Mouse (Mus musculus) cerebellum, adult 9-10 months (tissue): ENCODE measurements around the gene Ogt.

ENCODE experiments used
- DNase-seq: peaks from one replicate; pipeline ENCODE4 v3.0.0; 2022

The Ogt gene

DNA sequence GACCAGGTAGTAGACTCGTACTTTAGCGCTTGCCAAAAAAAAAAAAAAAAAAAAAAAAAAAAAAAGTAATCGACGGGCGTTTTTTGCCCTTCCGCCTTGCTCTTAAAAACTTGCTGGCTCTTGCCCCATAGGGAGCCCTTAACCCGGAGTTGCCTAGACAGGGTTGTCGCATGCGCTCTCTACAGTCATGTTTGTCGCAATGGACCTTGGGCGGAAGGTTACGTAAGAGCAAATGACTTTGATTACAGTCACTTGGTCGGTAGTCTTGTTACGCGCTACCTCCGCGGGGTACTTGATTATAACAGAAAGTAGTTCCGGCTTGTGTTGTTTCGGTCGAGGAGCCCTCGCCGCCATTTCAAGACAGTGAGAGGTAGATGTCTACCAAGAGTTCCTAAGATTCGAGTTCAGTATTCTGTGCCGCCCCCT lies at the start of gene Ogt:
Gene Ogt (plus strand): TSS at position 320 of the 426 bp plus-strand sequence.
- DNase-seq = peak; percentile 95

DNA sequence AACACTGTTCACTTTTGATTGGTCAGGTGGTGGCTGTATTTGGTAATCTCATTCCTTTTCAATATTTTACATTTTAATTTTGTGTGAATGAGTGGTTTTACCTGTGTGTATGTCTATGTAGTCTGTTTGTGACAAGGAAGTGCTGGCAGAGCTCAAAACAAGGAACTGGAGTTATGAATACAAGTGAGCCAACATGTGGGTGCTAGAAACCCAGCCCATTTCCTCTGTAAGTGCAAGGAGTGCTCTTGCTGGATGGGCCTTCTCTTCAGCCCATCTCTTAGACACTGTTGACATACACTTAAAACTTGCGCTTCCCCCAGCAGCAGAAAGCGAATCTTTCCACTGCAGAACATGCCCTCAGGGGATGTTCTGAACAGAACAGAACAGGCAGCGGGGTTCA lies 23.7 kb upstream of the Ogt start:
- DNase-seq = no peak

DNA sequence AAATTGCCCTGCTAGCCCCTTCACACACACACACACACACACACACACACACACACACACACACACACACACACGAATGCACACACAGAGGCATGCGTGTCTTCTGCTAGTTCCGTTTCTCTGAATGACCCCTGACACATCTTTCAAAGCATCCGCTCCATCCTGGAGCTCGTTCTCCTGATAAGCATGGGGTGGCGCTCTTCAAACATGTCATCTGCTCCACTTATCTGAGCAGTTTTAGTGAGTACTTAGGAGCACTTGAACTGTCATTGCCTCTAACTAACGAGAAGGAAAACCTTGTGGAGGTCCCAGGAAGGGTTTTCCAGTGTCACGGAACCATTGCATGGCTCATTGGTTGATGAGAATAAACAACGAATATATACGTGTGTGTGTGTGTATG lies 22.0 kb upstream of the Ogt start:
- no peak for DNase-seq

DNA sequence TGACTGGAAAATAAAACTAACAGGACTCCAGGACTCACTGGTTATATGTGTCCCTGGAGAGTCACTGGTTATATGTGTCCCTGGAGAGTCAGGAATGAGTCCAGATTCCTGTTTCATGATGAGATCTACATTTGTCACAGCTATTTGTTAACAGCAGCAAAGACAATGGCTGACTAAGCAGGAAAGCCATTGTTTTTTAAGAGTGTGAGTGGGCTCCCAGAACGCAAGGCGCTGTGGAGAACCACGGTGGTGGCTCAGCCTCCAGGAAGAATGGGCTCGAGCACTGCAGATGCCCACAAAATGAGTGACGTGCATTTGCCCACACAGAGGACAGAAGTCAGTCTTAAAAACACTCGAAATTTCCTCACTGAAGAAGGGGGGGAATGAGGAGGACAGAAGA lies 19.5 kb upstream of the Ogt start:
- DNase-seq = no peak

DNA sequence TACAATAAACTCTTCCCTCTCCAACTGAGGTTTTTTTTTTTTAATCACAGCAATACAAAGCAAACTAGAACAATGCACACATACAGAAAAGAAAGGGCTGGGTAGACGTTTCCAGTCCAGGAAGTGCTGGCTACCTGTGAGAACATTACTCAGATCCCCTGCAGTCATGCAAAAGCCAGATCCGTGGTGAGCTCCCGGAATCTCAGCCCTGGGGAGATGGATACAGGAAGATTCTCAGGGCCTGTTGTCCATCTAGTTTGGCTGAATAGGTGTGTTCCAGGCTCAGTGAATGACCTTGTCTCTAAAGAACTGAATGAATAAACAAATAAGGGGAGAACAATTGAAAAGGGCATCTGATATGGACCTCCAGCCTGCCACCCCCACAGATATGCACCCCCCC lies 17.3 kb upstream of the Ogt start:
- no peak for DNase-seq

DNA sequence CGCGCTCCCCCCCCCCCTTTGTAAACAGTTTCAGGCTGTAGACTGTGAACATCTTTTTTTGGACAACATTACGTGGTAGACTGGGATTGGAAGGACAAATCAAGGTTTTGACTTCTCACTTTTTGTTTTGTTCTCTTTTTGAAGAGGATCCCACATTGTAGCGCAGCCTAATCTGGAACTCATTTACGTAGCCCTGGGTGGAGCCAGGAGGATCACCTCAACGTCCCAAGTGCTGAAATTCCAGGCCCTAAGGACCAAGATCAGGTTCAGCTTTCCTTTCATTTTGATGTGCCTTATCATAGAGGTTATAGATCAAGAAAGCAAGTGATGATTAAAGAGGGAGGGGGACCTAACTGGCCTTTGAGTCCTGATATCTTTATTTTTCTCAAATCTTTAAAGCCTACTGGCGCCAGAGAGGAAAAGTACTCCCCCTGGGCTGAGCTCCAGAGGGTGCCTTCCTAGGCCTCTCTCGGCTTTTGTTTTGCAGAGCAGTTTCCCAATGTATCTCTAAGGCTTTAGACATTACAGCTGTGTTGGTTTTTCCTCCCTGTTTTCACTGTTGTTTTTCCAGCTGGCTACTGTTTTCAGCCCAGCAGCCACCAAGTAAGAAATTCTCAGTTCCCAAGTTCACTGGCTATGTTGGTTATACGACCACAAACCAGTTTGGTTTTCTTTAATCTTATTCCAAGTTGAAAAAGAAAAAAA lies 2.9 kb upstream of the Ogt start:
- no peak for DNase-seq

DNA sequence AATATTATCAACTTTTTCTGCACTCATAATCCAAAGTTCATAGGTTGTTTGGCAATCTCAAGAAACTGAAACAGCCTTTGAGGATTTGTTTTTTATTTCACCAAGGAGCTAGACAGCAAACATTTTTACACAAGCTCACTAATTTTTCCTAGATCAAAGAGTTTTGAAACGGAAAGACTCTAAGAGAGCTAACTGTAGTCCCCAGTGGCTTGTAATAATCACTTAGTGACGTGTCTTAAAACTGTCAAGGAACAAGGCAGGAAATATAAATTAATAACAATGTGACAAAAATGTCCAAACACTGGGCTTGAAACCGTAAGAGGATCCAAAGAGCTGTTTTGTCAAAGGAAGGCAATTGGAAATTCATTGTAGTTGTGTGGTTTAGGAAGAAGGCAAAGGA lies 1.0 kb upstream of the Ogt start:
- DNase-seq = no peak

DNA sequence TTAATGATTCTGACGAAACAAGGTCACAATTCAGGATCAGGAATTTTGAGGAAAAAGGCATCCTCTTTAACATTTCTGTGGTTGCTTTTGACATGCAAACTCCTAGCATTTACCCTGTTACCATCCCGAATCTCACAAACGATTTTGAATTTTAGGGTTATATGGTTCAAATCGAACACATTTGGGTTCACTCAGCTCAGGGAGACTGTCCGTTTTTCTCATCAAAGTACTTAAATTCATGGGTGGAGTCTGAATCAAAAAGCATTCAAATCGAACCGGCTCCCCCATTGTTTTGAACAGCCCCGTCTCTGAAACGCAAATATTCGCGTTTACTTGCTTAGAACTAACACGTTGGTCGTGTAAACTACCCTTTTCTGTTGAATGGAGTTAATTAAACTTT lies 554 bp upstream of the Ogt start:
- peak; percentile 46 for DNase-seq

DNA sequence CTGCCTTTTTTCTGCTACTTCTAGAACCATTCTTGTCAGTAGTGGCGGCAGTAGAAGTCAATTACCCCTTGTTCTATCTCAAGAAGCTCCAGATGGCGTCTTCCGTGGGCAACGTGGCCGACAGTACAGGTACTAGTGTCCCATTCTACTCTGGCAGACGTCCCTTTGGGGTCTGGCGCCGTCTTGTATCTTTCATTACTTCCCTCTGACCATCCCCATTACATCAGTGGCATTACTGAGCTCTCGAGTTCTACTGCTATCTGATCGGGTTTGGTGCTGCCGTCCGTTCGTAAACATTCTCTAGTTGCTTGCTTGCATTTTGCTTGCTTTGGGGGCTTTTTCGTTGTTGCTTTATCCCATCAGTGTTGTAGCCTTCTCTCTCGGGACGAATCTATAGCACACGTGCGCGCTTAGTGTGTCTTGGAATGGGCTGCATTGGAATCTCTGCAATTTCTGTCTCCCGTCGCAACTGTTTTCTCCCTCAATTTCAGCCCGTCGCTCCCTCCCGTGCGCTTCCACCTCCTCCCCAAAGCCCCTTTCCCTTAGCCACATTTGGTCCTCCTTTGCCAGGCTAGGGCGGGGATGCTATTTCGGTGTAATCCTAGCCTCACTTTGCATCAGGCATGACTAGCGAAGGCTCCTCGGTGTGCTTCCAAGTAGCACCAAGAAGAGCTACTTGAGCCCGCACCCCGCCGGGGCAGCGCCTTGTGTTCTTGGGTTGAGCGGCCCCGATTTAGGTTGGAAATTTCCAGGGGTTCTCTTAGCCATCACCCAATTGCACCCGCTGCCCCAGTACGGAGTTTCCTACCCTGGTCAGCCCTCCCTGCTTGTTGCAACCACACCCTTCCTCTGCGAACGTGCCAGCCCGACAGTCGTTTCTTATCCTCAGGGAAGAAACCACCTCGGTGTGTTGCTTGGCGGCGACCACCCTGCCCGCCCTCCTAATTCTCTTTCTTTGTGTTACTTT lies 617 bp downstream of the Ogt start:
- peak; percentile 36 for DNase-seq

DNA sequence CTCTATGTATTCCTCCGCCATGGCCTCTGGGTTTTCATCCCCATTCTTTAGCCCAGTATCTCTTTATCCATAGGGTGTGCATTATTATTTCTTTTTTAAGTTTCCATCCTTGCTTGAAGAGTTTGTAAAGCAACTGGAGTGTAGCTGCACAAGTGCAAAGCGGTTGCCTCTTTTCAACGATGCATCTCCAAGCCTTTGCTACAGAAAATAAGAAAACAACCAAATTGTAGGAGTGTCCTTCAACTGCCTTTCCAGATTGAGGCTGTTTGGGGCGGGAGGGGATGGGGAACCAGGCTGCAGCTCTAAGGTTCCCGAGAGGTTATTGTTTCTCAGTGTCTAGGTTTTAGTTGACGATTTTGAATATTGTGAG lies 1.3 kb downstream of the Ogt start:
- no peak for DNase-seq

DNA sequence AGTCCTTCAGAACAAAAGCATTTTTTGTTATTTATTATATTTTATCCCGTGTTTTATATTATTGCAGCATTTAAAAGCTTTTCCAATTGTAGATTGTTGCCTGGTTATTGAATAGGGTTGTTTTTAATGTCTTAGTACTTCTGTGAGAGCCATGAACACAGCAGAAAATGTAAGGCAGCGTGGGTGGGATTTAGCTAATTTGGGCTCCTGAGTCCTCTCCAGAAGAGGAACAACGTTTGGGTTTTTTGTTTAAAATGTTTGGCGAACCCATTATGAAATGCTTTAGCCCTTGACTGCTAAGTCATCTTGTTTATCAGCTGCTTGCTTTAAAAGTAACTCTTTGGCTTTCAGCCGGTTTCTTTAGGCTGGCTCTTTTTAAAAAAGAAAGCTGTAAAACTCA lies 2.2 kb downstream of the Ogt start:
- no peak for DNase-seq

DNA sequence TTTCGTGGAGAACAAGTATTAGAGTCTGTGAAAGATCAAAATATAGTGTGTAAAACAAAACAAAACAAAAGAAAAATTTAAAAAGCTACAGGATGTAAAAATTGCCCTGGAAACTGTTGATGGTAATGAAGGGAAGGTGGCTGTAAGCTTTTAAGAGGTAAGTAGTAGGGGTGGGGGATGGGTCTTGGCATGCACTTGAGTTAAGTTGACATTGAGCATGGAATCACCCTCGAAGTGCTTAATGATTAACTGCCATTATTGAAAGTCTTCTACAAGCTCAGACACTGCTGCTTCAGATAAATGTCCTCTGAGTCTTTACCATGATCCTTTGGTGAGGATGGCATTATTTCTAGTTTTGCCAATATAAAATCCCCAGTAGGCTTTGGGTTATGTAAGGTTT lies 5.4 kb downstream of the Ogt start:
- no peak for DNase-seq

DNA sequence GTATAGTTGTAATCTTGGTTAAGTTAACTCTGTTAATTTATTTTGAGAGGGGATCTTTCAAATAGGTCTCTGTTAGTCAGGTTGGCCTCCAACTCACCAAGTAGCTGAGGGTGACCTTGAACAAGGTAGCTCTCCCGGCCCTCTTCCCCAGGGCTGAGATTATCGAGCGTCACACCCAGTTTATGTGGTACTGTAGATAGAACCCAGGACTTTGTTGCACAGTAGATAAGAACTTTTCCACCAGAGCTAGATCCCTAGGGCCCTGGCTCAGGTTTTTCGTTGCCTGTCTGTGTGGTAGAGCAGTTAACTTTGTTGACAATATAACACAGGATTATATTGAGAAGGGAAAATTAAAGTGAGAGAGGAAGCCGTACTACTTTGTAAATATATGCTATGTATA lies 6.8 kb downstream of the Ogt start:
- no peak for DNase-seq

DNA sequence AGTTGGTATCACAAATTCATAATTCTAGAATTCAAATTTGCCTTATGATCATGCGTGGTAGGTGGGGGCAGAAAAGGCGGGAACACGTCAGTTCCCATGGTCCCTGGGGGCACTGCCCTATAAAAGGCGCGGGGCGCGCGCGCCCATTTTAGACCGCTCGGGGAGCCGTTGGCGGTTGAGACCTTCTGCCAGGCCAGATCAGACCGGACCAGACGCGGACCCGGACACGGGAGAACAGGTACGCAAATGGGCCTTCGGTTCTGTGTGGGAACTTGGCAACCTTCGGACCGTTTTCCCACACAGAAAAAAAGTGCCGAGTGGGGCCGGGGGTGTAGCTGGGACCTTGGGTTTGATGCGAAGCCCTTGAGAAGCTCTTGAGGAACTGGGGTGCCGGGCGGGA lies 55.8 kb downstream of the Ogt start:
- DNase-seq = no peak

DNA sequence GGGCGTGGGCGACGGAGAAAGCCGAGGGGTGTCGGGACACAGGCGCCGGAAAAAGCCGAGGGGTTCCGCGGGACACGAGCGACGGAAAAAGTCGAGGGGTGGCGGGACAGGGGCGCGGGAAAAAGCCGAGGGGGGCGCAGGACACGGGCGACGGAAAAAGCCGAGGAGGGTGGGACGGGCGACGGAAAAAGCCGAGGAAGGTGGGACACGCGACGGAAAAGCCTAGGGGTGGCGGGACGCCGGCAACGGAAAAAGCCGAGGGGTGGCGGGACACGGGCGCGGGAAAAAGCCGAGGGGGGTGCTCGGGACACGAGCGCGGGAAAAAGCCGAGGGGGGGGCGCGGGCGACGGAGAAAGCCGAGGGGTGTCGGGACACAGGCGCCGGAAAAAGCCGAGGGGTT lies 57.7 kb downstream of the Ogt start:
- no peak for DNase-seq

DNA sequence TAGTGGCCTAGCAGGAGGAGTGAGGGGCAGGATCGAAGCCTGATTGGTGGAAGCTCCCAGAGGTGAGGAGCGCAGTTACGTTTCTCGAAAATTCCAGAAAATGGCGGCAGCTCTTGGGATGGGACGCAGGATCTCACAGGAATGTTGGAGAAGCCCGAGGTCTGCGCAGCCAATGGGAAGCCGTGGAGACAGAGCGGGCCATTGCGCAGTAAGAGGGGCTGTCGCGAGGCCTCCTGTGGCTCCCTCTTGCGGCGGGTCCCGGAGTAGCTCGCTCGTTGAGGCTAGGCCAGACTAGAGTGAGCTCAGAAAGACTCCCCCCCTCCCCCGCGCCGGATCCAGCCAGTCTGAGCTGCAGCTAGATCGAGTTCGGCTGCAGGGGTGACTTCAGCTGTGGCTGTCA lies 58.4 kb downstream of the Ogt start:
- DNase-seq = no peak

DNA sequence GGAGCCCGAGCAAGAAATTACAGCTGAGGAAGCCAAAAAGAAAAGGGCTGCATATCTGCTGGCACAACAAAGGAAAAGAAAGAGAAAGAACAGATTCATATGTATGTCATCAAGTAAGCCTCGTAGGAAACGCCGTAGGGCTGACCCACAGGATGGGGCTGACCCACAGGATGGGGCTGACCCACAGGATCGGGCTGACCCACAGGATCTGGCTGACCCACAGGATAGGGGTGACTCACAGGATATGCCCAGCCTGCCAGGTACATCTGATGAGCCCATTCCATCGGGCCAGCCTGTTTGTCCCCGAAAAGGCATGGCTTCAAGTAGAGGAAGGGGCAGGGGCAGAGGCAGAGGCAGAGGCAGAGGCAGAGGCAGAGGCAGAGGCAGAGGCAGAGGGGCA lies 65.3 kb downstream of the Ogt start:
- DNase-seq = no peak

DNA sequence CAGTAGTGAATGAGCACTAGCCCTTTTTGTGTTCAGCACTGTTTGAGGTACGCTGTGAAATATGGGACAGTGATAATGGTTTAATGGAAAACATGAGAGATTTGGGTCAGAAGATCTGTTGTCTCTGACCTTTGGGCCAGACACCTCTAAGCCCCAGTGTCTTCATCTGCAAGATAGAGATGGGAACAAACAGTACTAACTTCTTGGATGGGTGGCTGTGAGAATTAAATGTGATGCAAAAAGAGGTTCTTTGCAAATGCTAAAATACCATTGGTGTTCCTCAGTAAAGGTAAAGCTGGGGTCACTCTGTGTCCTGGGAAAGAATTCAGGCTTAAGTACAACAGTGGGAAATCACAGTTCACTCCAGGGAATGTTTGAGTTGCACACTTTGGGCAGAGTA lies 80.5 kb downstream of the Ogt start:
- no peak for DNase-seq

DNA sequence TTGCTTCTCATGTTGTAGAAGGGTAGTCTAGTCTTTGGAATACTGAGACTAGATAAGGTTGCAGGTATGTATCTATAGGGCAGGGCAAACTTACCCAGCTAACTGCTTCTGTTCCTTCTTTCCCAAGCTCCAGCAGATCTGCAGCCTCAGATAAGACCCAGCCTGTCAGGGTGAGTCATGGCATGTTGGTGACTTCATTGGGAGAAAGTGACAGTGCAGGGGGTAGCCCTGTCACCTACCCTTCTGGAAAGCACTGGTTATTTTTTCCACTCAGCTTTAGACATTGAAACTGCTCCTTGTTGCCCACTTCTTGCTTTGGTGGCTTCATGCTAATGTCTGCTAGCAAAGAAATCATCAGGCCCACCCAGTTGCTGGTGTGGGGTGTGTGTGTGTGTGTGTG lies 90.2 kb downstream of the Ogt start:
- no peak for DNase-seq

DNA sequence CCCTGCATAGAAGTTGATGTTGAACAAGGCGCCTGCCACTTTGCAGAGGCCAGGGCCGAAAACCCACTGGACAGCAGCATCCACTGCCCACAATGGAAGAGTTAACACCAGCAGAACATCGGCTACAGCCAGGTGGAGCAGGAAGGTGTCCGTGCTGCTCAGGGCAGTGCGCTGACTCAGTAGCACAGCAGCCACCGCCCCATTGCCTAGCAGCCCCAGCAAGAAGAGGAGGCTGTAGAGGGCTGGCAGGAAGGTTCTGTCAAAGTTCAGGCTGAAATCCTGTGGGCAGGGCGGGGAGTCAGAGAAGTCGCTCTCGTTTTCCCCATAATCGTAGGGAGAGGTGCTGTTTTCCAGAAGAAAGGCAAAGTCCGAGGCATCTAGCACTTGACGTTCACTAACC lies 92.8 kb downstream of the Ogt start:
- no peak for DNase-seq

DNA sequence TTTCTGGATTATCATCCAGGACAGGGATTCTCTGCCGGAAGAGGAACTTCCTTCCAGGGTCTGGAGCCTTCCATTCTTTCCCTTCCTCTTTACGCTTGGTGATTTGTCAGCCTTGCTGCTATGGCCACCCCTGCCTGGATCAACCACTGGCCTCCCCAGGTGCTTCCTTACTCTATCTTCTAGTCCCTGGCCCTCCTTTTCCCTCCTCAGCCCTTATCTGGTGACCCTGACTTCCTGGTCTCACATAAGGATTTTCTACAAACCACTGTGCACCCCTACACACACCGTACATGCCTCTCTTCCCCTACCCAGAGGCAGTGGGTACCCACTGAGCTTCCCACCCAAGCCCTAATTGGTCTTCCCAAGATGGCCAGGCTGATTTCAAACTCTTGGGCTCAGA lies 93.4 kb downstream of the Ogt start:
- DNase-seq = no peak

DNA sequence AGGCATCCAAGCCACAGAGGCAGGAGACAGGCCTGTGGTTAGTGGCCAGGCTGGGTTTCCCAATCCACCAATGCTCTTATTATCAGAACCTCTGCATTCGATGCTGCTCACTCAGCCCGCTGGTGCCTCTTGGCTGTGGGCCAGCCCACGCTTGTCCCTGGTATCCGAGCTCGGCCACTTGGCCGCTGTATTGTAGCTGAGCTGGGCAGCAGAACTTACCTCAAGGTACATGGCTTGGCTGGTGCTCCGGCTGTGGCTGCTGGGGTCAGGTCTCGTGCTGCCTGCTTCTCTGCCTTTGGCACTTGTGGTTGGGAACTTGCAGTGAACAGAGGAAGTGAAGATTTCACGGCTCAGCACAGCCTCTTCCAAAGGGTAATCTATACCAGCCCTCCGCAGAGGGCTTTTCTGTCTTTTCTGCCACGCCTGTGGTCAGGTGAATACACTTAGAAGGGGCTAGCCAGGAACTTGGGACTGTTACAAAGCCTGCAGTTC lies 94.0 kb downstream of the Ogt start, which contains the start of gene Cxcr3:
Gene Cxcr3 (minus strand): TSS at position 442 of the 492 bp plus-strand sequence.
- no peak for DNase-seq
